Mouse (Mus musculus) G1E (cell line): Measurements from ENCODE around the gene Tepp. TPM values are rescaled to one million over a fixed set of nuclear protein-coding genes. Genes with fewer than 3 reads are reported as not detected.

ENCODE experiments used
- ATAC-seq: 2 replicates; pipeline ENCODE4 v1.8.0; 2016; ENCODE audit warnings: mild to moderate bottlenecking; ENCODE audit not compliant: insufficient number of reproducible peaks, poor library complexity, low FRiP score, severe bottlenecking; ENCODE audit errors: extremely low read depth
- DNase-seq: peaks from one replicate; pipeline ENCODE4 v3.0.0; 2012; ENCODE audit warnings: low spot score
- H3K27me3 ChIP-seq: 2 replicates; pipeline ENCODE4 v1.6.1; 2012; ENCODE audit warnings: mild to moderate bottlenecking, low read length, inconsistent platforms; ENCODE audit not compliant: insufficient read depth
- H3K36me3 ChIP-seq: replicated peaks from 2 replicates; pipeline ENCODE3; 2012; ENCODE audit warnings: mild to moderate bottlenecking, inconsistent platforms
- H3K4me1 ChIP-seq: 2 replicates; pipeline ENCODE4 v1.6.1; 2012; ENCODE audit warnings: low read depth, low read length, inconsistent platforms, mixed read lengths; ENCODE audit not compliant: insufficient read depth
- H3K4me3 ChIP-seq: 2 replicates; pipeline ENCODE4 v1.5.1; 2012; ENCODE audit warnings: low read depth, mild to moderate bottlenecking, inconsistent platforms, low read length, moderate library complexity, mixed read lengths
- H3K9me3 ChIP-seq: replicated peaks from 2 replicates; pipeline ENCODE4 v1.6.1; 2012; ENCODE audit warnings: inconsistent platforms
- CTCF ChIP-seq: IDR thresholded peaks from 2 replicates; pipeline ENCODE4 v1.5.1; 2012; ENCODE audit warnings: low read depth, low read length, inconsistent platforms, mixed read lengths
- GATA1 ChIP-seq: IDR thresholded peaks from 2 replicates; pipeline ENCODE4 v1.6.1; 2012; ENCODE audit warnings: borderline replicate concordance, low read length, inconsistent platforms, mixed read lengths
- GATA2 ChIP-seq: IDR thresholded peaks from 2 replicates; pipeline ENCODE4 v1.6.1; 2012; ENCODE audit warnings: low read depth, low read length, inconsistent platforms, borderline replicate concordance
- POLR2AphosphoS5 ChIP-seq: IDR thresholded peaks from 2 replicates; pipeline ENCODE4 v1.6.1; 2012; ENCODE audit warnings: low read depth, low read length, inconsistent platforms; ENCODE audit not compliant: insufficient replicate concordance
- TAL1 ChIP-seq: conservative IDR thresholded peaks from 2 replicates; pipeline ENCODE4 v1.6.1; 2012; ENCODE audit warnings: low read depth, low read length, inconsistent platforms, mixed read lengths
- polyA plus RNA-seq: library from polyadenylated mRNA; stranded (reverse); fragments of >175 nt; gene quantifications from 2 replicates; pipeline ENCODE4 v1.2.3, GENCODE M21; 2012
- total RNA-seq, 2 experiments: library from RNA; stranded (forward) in 1 of 2; stranded (reverse) in 1 of 2; fragments of 200-1000 nt in 1 of 2; fragments of >200 nt in 1 of 2; fragmentation: Nextera tagmentation in 1 of 2; gene quantifications; 2 replicates each; pipeline ENCODE4 v1.2.3; 2014 to 2017

Tepp gene
- total and polyA plus RNA-seq, 3 experiments, result not detected

DNA sequence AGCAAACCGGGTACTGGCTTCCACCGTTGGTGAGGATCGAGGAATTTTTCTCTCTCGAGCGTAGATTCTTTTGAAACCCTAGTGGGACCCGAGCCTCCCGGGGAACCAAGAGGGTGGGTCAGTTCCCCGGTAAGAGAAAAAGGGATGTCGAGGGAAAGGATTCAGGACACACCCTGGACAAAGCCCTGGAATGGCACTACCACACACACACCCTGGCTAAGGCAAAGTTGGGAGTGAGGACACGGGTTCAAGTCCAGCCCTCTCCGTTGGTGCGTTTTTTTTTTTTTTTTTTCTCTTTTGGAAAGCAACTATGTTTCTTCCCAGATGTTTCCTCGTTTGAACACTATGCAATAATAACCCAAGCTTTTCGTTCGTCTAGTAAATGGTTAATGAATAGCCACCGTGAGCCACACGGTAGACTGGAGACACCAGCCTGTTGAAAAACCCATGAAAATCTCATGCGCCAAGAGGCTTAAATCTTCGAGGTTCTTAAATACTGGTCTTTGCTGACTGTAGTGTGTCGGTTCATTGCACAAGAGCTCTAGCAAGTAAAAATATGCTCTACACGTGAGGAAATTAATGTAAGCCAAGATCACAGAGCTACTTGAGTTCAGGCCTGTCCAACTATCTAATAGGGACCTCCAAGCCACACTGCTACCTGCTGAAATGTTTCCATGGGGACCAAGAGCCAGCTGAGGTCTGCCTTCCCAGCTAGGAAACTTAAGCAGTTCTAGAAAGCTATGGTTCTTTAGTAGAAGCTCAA is 22.3 kb downstream of the Tepp start:
- ATAC-seq (no peak), DNase-seq (no peak)
- peak overlapping the region; percentile 88 for H3K4me3 ChIP-seq
- peaks cover 4% of the 10 kb centered on the region; the same call in 1 of the 2 replicates for H3K9me3 ChIP-seq
- peaks cover 3% of the 10 kb centered on the region; the same call in 1 of the 2 replicates for H3K27me3 ChIP-seq
- peaks cover 62% of the 10 kb centered on the region for H3K36me3 ChIP-seq
- H3K4me1 ChIP-seq, result peaks cover 41% of the 10 kb centered on the region
- TF ChIP-seq GATA2, result no peak
- TF ChIP-seq POLR2AphosphoS5, result no peak
- TF ChIP-seq TAL1, result no peak
- no peak for TF ChIP-seq GATA1
- TF ChIP-seq CTCF, result no peak

GRCm38 (mm10) chr8:95335706-95336105 is 25.3 kb downstream of the Tepp start:
- DNase-seq, result no peak
- ATAC-seq, result no peak
- Histone ChIP-seq H3K4me3 (no peak overlapping the region), H3K27me3 (no peaks in the 10 kb centered on the region), H3K9me3 (no peaks in the 10 kb centered on the region), H3K36me3 (peaks cover 68% of the 10 kb centered on the region), H3K4me1 (peaks cover 26% of the 10 kb centered on the region)
- TF ChIP-seq GATA1 (no peak), CTCF (no peak), POLR2AphosphoS5 (no peak), GATA2 (no peak), TAL1 (no peak)

GRCm38 (mm10) chr8:95336363-95336762 is 26.0 kb downstream of the Tepp start:
- Histone ChIP-seq H3K9me3 (no peaks in the 10 kb centered on the region), H3K4me3 (no peak overlapping the region), H3K27me3 (no peaks in the 10 kb centered on the region), H3K4me1 (peaks cover 20% of the 10 kb centered on the region), H3K36me3 (peaks cover 75% of the 10 kb centered on the region)
- DNase-seq (no peak), ATAC-seq (no peak)
- TF ChIP-seq GATA2, result no peak

DNA sequence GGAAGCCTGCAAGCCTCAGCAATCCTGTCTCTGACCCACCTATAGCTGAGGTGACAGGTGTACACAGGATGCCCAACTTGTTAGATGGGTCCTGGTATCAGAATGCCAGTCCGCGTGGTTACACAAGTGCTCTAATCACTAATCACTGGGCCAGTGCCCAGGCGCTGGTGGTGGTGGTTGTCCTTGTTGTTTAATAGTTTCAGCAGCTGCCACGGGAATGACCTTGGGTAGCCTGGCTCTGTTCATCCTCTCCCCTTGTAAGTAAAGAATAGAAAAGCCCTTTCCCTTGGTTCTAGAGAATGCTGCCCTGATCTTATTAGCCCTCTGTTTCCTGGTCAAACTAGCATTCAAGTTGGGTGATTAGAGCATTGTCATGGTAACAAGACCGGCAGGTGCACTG is 31.4 kb downstream of the Tepp start:
- no peak for TF ChIP-seq GATA1
- TF ChIP-seq TAL1, result no peak
- TF ChIP-seq POLR2AphosphoS5, result no peak
- TF ChIP-seq GATA2, result no peak
- no peak for TF ChIP-seq CTCF
- ATAC-seq (no peak), DNase-seq (no peak)
- Histone ChIP-seq H3K27me3 (no peaks in the 10 kb centered on the region), H3K4me1 (no peaks in the 10 kb centered on the region), H3K4me3 (no peak overlapping the region), H3K36me3 (peaks cover 96% of the 10 kb centered on the region), H3K9me3 (no peaks in the 10 kb centered on the region)

GRCm38 (mm10) chr8:95344668-95345067 is 34.3 kb downstream of the Tepp start:
- no peak for ATAC-seq
- TF ChIP-seq GATA2 (no peak), GATA1 (no peak), POLR2AphosphoS5 (no peak), TAL1 (no peak), CTCF (no peak)
- DNase-seq, result no peak
- H3K4me1 ChIP-seq, result no peaks in the 10 kb centered on the region
- no peaks in the 10 kb centered on the region for H3K9me3 ChIP-seq
- H3K4me3 ChIP-seq, result no peak overlapping the region
- H3K36me3 ChIP-seq, result peaks cover 79% of the 10 kb centered on the region
- H3K27me3 ChIP-seq, result peaks cover 5% of the 10 kb centered on the region; the same call in 1 of the 2 replicates

- ATAC-seq (no peak), DNase-seq (peak; percentile 64)
- Histone ChIP-seq H3K9me3 (no peaks in the 10 kb centered on the region), H3K4me1 (no peaks in the 10 kb centered on the region), H3K36me3 (peaks cover 57% of the 10 kb centered on the region), H3K27me3 (peaks cover 16% of the 10 kb centered on the region), H3K4me3 (no peak overlapping the region)
- TF ChIP-seq TAL1 (no peak), CTCF (0 out of 2 replicates have a peak, but pooled peaks have one; percentile 12)
These were observed 36.5 kb downstream of the Tepp start for GRCm38 (mm10) chr8:95346643-95347545.

GRCm38 (mm10) chr8:95348356-95348755 is 38.0 kb downstream of the Tepp start:
- Histone ChIP-seq H3K9me3 (peaks cover 7% of the 10 kb centered on the region), H3K4me3 (no peak overlapping the region), H3K36me3 (peaks cover 46% of the 10 kb centered on the region), H3K4me1 (no peaks in the 10 kb centered on the region; the same call in 1 of the 2 replicates), H3K27me3 (peaks cover 31% of the 10 kb centered on the region)
- DNase-seq (no peak), ATAC-seq (no peak)
- no peak for TF ChIP-seq POLR2AphosphoS5
